Mouse (Mus musculus): ENCODE results near the gene Kif11.

Gene Kif11

GRCm38 (mm10) chr19:37375755-37376615 lies at the start of gene Kif11:
TSS of gene Kif11 (plus strand) at chr19:37376403.
- DNase-seq, result peak; percentile 98 to 99

- peak in 1 of 2 experiments; percentile 33 for DNase-seq
Observed at GRCm38 (mm10) chr19:37327216-37327615, 49.0 kb upstream of the Kif11 start.

GRCm38 (mm10) chr19:37332726-37333125 lies 43.5 kb upstream of the Kif11 start:
- DNase-seq, result no peak

- DNase-seq, result no peak
Observed at GRCm38 (mm10) chr19:37333357-37333756, 42.8 kb upstream of the Kif11 start.

GRCm38 (mm10) chr19:37335392-37335791 lies 40.8 kb upstream of the Kif11 start:
- no peak for DNase-seq

GRCm38 (mm10) chr19:37337752-37338151 lies 38.5 kb upstream of the Kif11 start, which contains the start of gene Ide:
TSS of gene Ide (minus strand) at chr19:37337852.
- no peak for DNase-seq

GRCm38 (mm10) chr19:37340495-37340894 lies 35.7 kb upstream of the Kif11 start:
- no peak for DNase-seq

- DNase-seq, result no peak
Observed at GRCm38 (mm10) chr19:37340931-37341330, 35.3 kb upstream of the Kif11 start.

GRCm38 (mm10) chr19:37343899-37344298 lies 32.3 kb upstream of the Kif11 start:
- no peak for DNase-seq

GRCm38 (mm10) chr19:37346258-37346657 lies 29.9 kb upstream of the Kif11 start:
- no peak for DNase-seq

- peak; percentile 32 to 38 for DNase-seq
Observed at GRCm38 (mm10) chr19:37348331-37348730, 27.9 kb upstream of the Kif11 start.

- no peak for DNase-seq
Observed at GRCm38 (mm10) chr19:37348952-37349351, 27.3 kb upstream of the Kif11 start.

- DNase-seq, result no peak
Observed at GRCm38 (mm10) chr19:37352756-37353155, 23.4 kb upstream of the Kif11 start.

GRCm38 (mm10) chr19:37353331-37353730 lies 22.9 kb upstream of the Kif11 start:
- DNase-seq, result no peak

GRCm38 (mm10) chr19:37360044-37360443 lies 16.2 kb upstream of the Kif11 start:
- no peak for DNase-seq

- peak; percentile 18 to 50 for DNase-seq
Observed at GRCm38 (mm10) chr19:37362545-37362944, 13.7 kb upstream of the Kif11 start.

GRCm38 (mm10) chr19:37363128-37363939 lies 12.9 kb upstream of the Kif11 start:
- DNase-seq, result peak; percentile 39 to 41

- DNase-seq, result no peak
Observed at GRCm38 (mm10) chr19:37368990-37369389, 7.2 kb upstream of the Kif11 start.

GRCm38 (mm10) chr19:37369921-37370320 lies 6.3 kb upstream of the Kif11 start:
- no peak for DNase-seq

GRCm38 (mm10) chr19:37370356-37370755 lies 5.8 kb upstream of the Kif11 start:
- no peak for DNase-seq

GRCm38 (mm10) chr19:37374941-37375754 lies 1.1 kb upstream of the Kif11 start:
- DNase-seq, result no peak

GRCm38 (mm10) chr19:37376841-37377240 lies 638 bp downstream of the Kif11 start:
- DNase-seq, result no peak
